Mouse (Mus musculus) liver, postnatal 0 days (tissue): ENCODE measurements around the gene Nmnat2.

Experiments
- CTCF ChIP-seq: sonication (generic); IDR thresholded peaks from 2 replicates; pipeline ENCODE4 v1.5.1; 2016; ENCODE audit warnings: antibody characterized with exemption, low read depth
- EP300 ChIP-seq: IDR thresholded peaks from 2 replicates; pipeline ENCODE4 v1.6.1; 2016; ENCODE audit warnings: antibody characterized with exemption, low read depth, mild to moderate bottlenecking

- TF ChIP-seq CTCF (no peak), EP300 (no peak)
Measured at GRCm38 (mm10) chr1:153033145-153033908, 78.5 kb downstream of the Nmnat2 start.
